Mouse (Mus musculus): Measurements from ENCODE around the gene Clasp1.
"Not testable (repeated sequence)": the region's sequence is repeated elsewhere in the genome, so short reads cannot be mapped to it uniquely, and the experiment has no call there.

Gene Clasp1

DNA sequence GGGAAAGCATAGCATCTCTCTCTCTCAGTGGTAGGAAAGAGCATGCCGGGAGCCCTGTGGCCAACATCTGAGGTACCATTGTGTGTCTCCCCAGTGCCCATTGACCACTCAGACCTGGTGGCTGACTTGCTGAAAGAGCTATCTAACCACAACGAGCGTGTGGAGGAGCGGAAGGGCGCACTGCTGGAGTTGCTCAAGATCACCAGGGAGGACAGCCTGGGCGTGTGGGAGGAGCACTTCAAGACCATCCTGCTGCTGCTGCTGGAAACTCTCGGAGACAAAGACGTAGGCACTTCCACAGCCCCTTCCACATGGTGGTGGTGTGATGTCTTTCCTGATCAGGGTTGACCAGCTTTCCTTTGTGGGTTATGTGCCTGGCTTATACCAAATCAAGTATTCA lies 192.3 kb downstream of the Clasp1 start:
- DNase-seq (ENCODE audit: low spot score): no peak

DNA sequence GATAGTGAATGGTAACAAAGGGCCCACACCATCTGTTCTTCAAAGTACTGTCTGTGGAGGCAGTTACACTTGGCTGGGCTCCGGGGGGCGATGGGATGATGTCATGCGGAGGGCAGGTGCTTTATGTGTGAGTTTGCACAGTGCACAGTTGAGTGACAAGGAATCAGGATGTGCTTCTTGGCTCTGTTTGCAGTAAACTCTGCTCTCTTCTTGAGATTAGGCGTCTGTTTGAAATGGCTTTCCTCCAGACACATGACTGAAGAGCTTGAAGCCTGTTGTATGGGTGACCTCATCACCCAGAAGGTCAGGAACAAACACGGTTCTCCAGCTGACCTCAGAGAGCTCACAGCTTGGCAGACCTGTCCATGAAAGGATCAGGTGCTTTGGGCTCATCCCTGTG lies 200.9 kb downstream of the Clasp1 start:
- no peak for DNase-seq (ENCODE audit: low spot score)

DNA sequence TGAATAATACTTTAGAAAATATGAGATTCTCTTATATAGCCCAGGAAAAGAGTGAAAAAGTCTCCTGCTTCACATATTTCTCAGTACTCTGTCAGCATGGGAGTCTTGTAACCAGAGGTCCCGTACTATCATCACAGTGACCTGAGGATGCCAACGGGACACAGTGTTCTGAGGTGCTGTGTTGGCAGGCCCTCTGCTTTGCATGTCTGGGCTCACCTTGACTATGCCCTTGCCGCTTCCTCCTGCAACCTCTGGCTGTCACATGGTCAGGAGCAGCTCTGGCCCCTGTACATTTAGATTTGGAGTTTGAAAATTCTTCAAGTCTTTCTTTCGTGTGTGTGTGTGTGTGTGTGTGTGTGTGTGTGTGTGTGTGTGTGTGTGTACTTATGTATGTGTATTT lies 204.1 kb downstream of the Clasp1 start:
- no peak for DNase-seq (ENCODE audit: low spot score)

DNA sequence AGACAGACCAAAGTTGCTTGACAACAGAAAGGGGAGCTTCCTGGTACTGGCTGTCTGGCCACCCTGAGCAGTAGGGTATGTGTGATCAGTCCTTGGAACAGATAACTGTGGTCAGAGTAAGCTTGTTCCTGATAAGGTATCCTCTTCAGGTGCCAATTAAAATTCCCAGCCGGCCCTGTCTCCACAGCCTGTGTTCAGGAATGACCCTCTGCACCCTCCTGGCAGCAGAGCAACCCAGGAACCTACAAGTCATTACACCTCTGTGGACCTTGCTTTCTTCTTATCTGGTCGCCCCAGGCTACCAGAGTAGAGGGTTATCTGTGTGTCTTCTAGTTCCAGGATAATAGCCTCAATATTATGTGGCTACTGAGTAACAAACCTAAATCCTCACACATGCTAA lies 206.5 kb downstream of the Clasp1 start:
- no peak for DNase-seq (ENCODE audit: low spot score)

DNA sequence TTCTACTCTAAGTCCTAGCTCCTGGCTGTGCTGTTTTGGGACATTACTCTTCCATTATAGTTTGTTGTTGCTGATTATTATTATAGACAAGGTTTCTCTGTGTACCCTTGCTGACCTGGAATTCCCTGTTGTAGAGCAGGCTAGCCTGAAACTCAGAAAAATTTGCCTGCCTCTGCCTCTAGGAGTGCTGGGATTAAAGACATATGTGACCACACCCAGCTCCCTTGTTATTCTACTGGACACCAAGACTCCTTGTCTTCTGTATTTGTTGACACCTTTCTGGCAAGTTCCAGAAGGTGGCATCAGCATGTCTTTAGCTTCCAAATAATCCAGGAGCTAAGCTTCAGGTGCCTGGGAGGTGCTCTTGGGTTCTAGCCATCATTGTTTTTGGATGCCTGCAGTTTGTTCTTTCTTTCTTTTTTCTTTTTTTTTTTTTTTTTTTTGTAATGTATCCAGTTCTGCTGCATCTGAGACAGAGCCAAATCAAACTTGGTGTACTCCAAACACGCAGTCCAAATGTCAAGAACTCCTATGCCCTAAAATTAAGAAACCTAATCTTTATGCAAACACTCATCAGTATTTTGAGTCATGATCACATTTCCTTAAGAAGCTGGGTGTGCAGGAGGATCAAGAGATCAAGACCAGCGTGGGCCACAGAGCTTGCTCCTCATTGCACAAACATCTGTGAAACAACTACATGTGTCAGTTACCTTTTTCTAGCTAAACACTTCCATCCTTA lies 208.8 kb downstream of the Clasp1 start:
- DNase-seq (ENCODE audit: low spot score): no peak

DNA sequence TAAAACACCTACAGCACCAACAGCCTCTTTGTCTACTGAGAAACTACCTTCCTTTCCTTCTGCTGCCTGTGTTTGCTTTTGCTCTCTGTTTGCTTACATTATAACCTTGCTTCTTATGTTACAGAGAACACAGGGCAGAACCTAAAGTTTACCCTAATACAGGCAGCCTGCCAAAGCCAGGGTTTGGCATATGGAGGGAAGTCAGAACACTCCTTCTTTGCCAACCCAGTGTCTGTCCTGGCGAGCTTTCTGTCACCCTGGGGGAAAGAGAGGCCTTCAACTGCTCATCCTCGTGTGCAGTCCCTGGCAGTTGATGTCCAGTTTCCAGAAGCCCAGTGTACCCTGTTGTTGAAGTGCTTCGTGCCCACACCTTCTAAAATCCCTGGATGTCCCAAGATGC lies 209.5 kb downstream of the Clasp1 start:
- DNase-seq (ENCODE audit: low spot score): no peak

DNA sequence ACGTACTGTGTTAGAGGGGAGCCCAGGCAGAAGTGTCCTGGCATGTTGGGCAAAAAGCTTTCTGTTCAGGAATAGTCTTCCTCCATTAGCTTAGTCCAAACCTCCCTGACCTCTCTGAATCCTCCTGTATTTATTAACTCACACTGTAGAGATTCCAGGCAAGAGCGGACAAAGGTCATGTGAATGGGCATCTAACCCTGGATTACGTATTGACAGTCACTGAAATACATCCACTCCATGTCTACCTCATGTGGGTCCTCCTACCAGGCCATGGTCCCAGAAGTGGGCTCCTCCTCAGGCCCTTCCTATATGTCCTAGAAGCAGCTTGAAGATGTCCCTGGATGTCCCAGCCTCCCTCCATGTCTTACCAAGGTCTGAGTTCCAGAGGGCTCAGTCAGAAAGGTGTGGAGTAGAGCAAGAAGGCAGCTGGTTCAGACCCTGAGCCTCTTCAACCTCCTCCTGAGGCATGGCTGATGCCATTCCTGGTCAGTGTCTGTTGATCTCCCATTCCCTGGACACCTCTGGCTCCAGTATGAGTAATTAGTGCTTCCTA lies 224.8 kb downstream of the Clasp1 start:
- DNase-seq (ENCODE audit: low spot score): no peak

DNA sequence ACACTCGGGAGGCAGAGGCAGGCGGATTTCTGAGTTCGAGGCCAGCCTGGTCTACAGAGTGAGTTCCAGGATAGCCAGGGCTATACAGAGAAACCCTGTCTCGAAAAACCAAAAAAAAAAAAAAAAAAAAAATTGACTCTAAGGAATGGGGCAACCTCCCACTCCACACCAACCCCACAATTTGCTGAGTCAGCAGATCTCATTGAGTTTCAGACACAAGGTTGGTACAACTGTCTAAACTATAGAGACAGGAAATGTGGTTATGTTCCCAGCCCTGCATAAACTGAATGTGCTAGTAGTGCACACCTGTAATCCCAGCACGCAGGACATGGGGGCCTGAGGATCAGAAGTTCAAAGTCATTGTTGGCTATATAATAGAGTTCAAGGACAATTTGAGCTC lies 232.2 kb downstream of the Clasp1 start:
- not testable (repeated sequence) for DNase-seq (ENCODE audit: low spot score)

DNA sequence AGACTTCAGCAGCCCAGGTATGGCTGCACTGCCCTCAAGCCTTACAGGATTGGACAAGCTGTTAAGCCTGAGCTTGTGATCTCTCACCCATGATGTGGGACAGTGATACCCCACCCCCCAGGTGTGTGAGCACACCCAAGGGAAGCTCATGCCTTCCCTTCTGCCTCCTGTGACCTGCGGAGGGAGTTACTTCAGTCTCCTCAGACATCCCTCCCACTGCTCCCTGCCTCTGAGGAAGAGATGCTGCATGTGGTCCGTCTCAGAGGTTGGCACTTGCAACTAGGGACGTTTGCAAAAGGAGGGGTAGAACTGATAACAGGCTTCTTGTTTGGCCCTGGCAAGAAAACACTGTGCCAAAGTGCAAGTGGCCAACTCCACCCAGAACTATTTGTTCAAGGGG lies 234.0 kb downstream of the Clasp1 start:
- no peak for DNase-seq (ENCODE audit: low spot score)

DNA sequence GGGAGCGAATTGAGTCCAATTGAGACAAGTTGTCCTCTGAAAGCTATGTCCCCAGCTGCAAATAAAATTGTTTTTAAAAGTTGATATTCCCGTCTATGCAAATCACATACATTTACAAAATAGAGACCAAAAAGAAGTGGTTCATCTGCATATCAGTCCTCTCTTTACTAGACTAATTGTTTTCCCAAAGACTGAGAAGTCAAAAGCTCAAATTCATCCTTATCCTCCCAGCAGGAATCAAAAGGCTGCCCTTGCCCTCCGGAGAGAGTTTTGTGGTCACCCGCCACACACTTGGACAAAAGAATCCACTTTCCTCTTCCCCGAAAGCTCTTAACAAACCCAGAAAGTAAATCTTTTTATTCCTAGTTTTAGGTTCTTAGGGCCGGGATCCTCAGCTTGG lies 236.6 kb downstream of the Clasp1 start:
- DNase-seq (ENCODE audit: low spot score): no peak

DNA sequence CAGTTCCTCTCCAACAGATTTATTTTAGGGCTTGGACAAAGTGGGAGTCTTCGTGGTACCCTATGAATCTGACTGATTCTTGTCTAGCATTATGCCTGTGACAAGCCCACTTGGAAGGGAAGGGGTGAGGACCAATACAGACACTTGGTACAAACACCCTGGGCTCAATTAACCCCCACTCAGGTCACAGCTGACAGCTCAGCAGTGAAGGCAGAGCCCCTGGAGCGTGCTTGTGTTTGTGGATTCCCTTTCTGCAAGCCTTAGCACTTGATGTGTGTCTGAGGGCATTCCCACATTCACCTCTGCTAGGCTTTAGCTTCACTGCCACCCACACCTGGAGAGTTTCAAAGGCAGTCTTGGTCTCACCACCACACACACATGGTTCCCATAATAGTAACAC lies 237.1 kb downstream of the Clasp1 start:
- DNase-seq (ENCODE audit: low spot score): no peak

DNA sequence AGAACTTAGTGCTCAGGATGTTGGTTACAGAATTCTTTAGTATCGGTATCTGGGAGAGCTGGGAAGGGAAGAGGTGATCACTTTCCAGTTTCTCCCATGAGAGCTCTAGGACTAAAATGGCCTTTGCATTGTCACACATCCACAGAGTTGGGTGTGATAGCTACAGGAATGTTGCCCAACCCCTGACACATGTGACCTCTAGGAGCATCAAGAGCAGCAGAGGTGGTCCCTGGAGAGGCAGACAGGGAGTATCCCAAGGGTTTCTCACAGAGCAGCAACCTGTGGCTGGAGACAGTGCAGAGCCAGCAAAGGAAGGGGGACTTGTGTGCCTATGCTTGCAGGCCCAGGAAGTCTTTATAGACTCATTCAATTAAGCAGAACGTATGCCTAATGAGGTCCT lies 237.6 kb downstream of the Clasp1 start:
- no peak for DNase-seq (ENCODE audit: low spot score)

DNA sequence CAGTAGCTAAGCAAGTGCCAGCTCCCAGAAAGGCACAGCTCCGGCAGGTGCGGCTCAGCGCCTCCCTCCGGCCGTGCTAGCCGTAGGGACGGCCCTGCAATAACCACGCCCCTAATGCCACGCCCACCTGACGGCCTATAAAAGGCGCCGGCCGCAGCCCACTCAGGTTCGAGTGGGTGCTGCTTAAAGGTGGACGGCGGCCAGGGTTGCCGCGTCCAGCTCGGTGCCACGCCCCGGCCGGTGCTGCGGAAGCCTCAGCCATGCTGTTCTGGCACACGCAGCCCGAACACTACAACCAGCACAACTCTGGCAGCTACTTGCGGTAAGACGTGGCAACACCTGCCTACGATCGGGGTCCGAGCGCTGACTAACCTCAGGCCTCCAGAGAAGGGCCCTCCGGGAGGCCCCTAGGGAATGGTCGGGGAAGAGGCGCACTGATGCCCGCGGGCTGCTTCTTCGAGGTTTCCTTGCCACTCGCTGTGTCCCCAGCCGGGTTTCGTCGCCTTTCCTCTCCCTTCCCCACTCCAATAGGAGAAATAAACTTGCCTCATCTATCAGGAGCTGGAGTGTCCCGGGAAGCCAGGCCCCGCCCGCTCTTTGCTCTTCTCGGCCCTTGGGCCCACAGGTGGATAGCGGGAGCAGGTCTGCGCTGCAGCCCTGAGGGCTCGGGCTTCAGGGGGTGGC lies 239.1 kb downstream of the Clasp1 start, which contains the start of gene Tfcp2l1:
TSS of gene Tfcp2l1 (plus strand) at position 165 of the 684 bp plus-strand sequence.
- DNase-seq (ENCODE audit: low spot score): peak; percentile 80

DNA sequence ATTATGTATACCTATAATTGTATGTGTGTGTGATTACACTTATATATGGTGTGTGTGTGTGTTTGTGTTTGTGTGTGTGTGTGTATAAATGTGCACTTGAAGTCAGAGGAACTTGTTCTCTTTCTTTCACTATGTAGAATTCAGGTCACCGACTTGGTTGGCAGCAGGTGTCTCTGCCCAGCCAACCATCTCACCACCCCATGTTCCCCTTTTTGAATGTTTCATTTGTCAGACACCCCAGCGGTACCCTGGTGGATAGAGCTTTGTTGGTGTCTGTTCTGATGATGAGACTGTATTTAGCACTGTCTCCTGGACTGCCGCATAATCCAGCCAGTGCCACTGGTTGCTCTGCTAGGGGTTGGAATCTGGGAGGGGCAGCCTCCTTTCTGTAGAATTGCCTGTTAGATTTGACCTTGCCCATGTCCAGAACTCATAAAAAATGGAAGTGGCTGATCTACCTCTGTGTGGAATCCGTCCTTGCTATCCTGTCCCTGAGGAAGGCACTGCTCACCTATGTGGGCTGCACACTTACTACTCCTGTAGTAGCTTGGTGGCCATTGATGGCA lies 244.6 kb downstream of the Clasp1 start:
- DNase-seq (ENCODE audit: low spot score): no peak

DNA sequence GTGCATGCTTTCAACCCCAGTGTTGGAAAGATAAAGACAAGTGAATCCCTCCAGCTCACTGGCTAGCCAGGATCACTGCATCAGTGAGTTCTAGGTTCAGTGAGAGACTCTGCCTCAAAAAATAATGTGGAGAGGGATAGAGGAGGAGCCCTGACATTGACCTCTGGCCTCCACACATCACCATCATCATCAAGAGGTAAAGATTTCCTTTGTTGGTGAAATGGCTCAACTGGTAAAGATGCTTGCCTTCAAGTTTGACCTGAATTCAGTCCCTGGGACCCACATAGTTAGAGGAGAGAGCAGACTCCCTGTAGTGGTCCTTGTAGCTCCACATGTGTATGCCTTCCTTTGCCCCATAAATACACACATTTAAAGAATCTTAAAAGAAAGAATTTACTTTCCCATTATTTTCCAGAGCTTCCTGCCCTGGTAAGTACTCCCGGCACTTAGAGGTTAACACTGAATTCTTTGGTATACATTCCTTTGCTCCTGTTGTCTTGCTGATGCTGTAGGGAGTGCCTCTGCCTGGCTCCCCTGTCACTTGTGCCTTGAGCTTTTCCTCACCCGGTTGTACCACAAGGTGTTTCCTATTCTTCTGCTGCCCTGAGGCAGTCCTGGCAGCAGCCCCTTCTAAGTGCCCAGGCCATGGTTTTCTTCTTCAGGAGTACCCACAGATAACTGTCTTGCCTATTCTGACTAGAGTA lies 253.6 kb downstream of the Clasp1 start:
- DNase-seq (ENCODE audit: low spot score): no peak

DNA sequence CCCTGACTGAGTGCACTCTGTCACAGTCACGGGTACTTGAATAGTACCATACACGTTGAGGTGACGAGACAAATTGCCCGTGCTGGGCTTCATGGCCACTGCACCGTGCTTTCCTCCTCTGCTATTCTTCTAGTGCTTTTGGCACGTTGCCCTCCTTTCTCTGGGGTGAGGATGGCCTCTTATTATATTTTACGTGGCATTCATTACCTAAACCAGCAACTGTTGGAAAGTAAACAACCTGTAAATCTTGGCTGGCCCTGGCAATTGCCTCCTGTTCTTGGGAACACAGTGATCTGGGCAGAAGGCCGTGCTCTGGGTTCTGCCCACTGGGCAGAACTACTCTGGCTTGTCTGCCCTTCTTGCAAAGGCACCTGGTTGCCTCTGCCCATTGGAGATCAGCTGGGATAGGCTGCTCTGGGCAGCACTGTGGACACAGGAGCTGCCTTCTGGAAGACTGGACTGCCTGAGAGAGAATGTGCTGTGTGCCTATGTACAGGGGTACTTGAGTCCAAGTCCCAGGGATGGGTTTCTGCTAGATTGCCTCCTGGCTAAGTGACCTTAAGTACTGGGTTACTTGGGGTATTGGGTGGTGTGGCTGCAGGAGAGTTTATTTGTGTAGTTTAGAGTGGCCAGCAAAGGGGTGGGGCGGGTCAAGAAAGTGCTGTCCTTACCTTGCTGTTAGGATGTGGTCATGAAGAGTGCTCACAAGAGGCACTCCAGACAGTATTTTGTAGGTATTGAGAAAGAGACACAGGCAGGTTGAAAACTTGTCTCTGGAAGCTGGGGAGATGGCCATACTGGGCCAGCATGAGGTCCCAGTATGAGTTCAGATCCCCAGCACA lies 254.5 kb downstream of the Clasp1 start:
- no peak for DNase-seq (ENCODE audit: low spot score)

DNA sequence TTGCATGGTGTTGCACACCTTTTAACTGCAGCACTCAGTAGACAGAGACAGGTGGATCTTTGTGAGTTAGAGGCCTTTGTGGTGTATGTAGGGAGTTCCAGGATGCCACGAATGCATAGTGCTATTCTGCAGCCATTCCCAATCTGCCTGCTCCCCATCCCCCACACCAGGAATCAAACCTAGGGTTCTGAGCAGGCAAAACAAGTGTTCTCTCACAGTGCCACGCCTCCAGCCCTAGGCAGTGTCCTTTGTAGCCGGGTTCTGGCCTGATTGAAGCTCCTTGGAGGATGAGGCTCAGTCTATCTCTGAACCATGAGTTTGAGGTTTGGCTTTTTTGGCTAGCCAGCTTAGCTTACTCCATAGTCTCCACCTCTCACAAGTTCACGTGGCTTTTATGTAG lies 256.8 kb downstream of the Clasp1 start:
- DNase-seq (ENCODE audit: low spot score): no peak

DNA sequence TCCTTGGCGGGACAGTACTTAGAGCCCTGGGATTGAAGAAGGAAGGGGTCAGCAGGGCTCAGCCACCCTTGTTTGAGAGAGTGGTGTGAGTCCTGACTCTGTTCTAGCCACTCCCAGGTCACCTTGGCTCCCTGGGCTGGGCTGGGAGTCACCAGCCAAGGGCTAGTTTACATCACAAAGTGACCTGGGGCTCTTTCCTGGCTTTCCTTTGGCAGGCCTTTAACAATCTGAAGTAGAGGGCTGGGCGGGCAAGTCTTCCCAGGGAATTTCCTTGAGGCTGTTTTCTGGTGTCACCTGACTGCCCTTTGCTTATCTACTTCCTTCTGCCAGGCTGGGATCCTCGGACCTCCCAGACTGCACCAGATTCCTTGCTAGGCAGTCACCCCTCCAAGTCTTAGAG lies 259.2 kb downstream of the Clasp1 start:
- no peak for DNase-seq (ENCODE audit: low spot score)

DNA sequence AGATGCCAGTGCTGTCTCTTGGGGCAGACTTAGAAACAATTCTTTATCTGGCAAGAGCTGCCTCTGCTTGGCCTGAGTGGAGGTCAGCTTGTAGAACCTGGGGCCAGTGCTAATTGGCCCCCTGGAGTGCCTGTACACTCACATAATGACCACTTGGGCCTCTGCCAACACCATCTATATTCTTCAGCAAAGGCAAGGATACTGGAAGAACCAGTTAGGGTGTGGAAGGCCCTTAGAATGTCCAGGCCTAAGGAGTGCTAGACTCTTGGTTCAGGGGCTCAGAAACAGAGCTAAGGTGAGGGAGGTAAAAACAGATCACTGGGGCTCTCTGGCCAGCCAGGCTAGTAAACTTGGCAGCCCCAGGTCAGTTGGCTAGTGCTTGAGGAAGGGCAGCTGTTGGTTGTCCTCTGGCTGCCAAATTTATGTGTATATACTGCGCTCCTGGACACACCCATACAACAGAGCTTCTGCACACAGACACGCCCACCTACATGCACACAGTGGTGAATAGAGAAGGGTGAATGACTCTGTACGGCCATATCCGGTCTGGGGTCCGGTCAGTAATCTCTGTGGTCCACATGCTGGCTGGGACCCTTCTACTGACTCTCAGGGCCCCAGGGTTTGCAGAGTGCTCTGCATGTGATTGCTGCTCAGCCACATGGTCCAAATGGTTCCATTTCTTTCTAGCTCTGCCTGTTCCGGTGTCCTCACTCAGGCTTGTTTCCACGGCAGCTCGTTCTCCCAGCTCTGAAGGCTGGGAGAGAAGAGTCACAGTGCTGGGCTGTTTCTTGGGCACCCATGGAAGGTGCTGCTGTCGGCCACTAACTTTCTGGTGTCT lies 261.3 kb downstream of the Clasp1 start:
- DNase-seq (ENCODE audit: low spot score): no peak

DNA sequence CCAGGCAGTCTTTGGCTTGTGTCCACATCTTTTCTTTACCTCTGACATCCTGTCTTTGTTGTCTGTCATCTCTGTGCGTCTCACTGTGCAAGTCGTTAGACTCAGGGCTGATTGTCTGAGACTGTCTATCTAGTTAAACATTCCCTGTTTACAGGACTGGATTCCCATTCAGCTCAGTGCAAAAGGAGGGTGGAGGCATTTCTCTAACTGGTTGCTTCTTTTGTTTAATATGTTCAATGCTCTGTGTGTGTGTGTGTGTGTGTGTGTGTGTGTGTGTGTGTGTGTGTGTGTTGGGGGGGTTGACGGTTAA lies 261.9 kb downstream of the Clasp1 start:
- no peak for DNase-seq (ENCODE audit: low spot score)

DNA sequence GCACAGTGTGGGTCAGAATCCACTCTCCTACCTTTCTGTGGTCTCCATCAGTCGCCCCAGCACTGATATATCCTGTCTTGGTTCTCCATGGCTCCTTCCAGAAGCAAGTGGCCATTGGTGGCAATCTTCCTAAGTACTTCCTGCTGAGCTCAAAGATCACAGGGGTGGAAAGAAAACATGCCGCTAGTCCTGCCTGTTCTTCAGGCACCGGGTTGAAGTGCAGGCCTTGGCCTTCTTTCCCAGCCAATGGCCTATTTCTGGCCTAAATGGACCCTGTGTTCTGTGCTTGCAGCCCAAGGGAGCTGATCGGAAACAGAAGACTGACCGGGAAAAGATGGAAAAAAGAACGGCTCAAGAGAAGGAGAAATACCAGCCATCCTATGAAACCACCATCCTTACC lies 269.9 kb downstream of the Clasp1 start:
- DNase-seq (ENCODE audit: low spot score): no peak

All from embryo, embryonic 10 days (tissue).